Mouse (Mus musculus): Measurements from ENCODE around the gene Gtf2h1.

GRCm38 (mm10) chr7:46836357-46836756, 40.5 kb downstream of the Gtf2h1 start:
- TF ChIP-seq POLR2A (IDR thresholded peaks at IDR 0.05; ENCODE audit: control insufficient read depth, low read depth, low read length) (no peak), CTCF (IDR thresholded peaks at IDR 0.05; ENCODE audit: control insufficient read depth, insufficient read depth, insufficient replicate concordance, low read depth, low read length) (no peak)
